Mouse (Mus musculus) urinary bladder, postnatal 4 days (tissue): ENCODE results near the gene Lgals12.

Experiments used
- DNase-seq, 2 experiments: peaks; one replicate each; pipeline ENCODE4 v3.0.0; 2021 to 2022; ENCODE audit warnings: low spot score in 2 of 2

Lgals12 gene

DNA sequence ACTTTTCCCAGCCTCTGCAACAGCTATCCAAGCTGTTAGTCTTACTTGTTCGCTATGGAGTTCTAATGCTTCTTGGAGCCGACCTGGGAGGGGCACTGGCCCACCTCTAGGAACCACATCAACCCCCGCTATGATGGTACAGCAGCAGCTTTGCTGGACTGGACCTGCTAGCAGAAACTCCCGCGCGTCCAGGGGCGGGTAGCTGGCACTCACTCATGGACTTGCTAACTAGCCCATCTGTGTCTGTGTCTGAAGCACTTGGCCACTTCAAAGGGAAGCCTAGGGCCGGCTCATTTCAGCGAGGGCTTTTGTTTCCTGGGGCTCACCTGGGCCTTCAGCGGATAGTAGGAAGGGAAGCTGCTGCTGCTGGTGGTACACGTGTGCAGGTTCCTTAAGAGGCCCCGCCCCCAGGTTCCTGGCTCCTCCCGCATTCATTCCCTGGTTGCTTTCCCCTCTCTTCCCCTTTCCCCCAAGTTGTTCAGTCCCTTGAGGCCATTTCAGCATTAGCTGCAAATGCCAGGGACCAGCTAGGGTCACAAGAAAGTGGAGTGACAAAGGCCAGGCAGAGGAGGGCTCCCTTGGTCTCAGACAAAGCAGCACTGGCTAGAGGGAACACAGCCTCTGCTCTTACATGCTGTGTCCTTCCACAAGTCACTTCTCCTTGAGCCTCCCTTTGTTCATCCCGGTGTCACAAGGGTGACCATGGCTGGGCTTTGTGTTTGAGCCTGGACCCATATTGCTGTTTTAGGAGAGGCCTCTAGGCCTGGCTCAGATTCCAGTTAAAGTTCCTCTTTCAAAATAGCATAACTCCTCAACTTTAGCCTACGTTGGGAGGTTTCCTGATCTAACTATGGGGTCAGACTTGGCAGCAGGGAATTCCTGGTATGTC is at the start of gene Lgals12:
Gene Lgals12 (minus strand): TSS at position 393 of the 889 bp plus-strand sequence.
- DNase-seq = no peak

- no peak for DNase-seq
These were observed 42.1 kb upstream of the Lgals12 start for GRCm38 (mm10) chr19:7648913-7649666.

DNA sequence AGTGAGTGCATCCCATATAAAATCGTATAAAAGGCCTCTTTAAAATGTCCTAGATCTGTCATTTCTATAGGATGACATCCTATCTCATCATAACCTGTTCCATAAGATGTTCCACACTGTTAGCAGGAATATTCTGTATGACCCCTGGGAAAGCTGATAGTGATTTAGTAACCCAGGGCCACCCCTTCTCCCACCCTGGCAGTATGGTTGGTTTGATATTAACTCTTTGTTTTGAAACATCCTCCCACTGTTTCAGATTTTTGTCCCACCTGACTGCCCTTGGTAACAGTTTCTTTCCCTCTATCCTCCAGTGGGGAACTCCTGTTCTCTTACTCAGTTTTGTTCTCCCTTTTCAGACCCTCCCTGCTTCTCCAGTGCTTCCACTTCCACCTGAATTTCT is 26.8 kb upstream of the Lgals12 start:
- no peak for DNase-seq

GRCm38 (mm10) chr19:7633021-7633420 is 26.0 kb upstream of the Lgals12 start:
- no peak for DNase-seq

- no peak for DNase-seq
These were observed 10.7 kb upstream of the Lgals12 start for GRCm38 (mm10) chr19:7617696-7618095.

- DNase-seq = no peak
These were observed 10.1 kb upstream of the Lgals12 start for GRCm38 (mm10) chr19:7617085-7617484.

GRCm38 (mm10) chr19:7616231-7616930 is 9.4 kb upstream of the Lgals12 start:
- no peak for DNase-seq

DNA sequence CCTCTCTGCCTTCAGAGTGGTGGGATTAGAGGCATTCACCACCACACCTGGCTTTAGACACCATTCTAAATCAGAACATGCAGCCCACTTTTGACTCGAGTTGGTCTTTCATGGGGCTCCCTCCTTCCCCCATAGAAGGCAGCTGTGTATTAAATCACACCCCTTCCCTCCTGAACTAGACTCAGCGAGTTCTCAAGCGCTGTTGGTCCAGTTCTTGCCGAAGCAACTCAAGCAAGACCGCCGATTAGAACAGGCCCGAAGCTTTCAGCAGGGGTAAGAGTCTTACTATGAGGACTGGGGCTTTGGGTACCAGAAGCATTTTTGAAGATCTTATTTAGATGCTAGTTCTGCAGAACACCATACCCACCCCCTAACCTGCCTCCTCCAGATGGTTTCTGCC is 6.2 kb upstream of the Lgals12 start:
- DNase-seq = no peak

- no peak for DNase-seq
These were observed 5.2 kb upstream of the Lgals12 start, which contains the start of gene Hrasls5 for GRCm38 (mm10) chr19:7611942-7612757. TSS of gene Hrasls5 (plus strand) at chr19:7612541.

GRCm38 (mm10) chr19:7607690-7608201 is 753 bp upstream of the Lgals12 start:
- no peak for DNase-seq

- DNase-seq = no peak
These were observed 836 bp downstream of the Lgals12 start for GRCm38 (mm10) chr19:7605930-7606783.

GRCm38 (mm10) chr19:7605013-7605412 is 2.0 kb downstream of the Lgals12 start:
- no peak for DNase-seq

GRCm38 (mm10) chr19:7604107-7604506 is 2.9 kb downstream of the Lgals12 start:
- no peak for DNase-seq

DNA sequence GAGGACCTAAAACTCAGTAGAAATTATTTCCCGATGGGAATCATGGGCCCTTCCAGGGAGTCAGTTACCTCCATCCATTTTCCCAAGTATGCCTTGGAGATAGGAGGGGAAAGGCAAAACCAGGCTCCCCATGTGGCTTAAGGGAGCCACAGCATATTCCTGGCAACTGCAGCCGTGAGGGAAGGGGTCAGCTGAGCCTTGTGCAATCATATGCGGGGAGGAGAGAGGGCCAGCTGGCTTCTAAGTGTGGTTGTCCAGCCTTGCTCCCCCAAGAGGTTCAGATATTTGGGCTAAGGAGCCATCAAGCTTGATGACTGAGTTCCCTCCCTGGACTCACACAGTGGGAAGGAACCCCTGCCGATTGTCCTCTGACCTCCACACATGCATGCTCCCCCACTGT is 5.4 kb downstream of the Lgals12 start:
- no peak for DNase-seq

DNA sequence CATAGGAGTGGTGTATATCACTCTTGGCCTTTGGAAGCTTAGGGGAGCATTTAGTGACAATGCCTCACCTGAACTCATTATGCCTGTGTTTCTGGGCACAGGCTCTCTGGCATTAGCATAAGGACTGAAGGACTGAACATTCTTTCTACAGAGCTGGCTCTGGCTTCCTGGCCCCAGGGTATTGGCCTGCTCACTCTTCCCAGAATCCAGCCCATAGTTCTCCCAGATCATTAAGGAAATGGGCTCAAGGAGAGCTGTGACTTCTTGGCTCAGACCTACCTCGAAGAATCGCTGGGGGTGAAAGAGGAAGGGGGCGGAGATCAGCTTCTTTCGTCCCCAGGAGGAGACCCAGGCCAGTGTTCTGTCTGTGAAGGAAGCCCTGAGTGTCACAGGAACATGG is 8.5 kb downstream of the Lgals12 start:
- no peak for DNase-seq

DNA sequence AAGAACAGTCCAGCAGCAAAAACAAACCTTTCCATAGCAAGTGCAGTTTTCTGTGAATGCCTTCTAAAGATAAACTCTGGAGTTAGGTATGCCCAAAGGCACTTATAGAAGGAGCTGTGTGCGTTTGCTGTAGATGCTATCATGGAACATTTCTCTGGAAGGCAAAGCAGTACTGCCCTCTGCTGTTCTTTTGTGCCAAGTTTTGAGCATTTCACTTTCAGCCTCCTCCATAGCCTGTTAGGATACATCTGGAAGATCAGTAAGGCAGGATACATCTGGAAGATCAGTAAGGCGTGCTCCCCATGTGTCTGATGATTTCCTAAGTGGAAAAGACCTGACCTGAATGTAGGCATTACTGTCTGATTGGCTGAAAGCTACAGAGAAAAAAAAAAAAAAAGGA is 11.5 kb downstream of the Lgals12 start:
- DNase-seq = no peak

DNA sequence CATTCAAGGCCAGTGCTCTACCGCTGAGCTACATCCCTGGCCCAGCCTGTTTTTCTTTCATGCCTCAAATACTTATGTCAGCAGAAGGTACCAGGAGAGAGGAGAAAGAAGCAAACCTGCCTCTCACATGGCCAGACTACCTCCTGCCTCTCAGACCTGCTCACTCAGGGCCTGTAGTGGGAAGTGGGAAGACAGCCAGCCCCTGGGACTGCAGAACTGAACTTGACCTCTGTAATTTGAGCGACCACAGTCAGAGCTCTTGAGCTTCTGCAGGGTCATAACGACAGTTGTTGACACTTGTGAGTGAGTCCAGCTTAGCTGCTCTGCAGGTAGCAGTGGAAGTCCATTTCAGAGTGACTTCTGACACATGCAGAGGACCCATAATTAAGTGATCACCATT is 15.0 kb downstream of the Lgals12 start:
- no peak for DNase-seq

- DNase-seq = no peak
These were observed 16.2 kb downstream of the Lgals12 start for GRCm38 (mm10) chr19:7590795-7591194.

GRCm38 (mm10) chr19:7585764-7586163 is 21.2 kb downstream of the Lgals12 start:
- DNase-seq = no peak

GRCm38 (mm10) chr19:7585279-7585678 is 21.7 kb downstream of the Lgals12 start:
- no peak for DNase-seq
